Mouse (Mus musculus) heart, embryonic 13.5 days (tissue): ENCODE measurements around the gene Egflam. TPM values are rescaled to one million over a fixed set of nuclear protein-coding genes. Genes with fewer than 3 reads are reported as not detected.

ENCODE experiments used
- ATAC-seq: fragments of 200-750 bp; cut with Nextera tagmentation; 2 replicates; pipeline ENCODE4 v1.8.0; 2017; ENCODE audit warnings: moderate TSS enrichment; ENCODE audit not compliant: insufficient number of reproducible peaks, low FRiP score, low TSS enrichment; ENCODE audit errors: extremely low read depth
- H3K27ac ChIP-seq: fragments of 300-500 bp; sonication (generic); replicated peaks from 2 replicates; pipeline ENCODE4 v1.5.1; 2015; ENCODE audit warnings: moderate library complexity, mild to moderate bottlenecking, inconsistent platforms
- H3K27me3 ChIP-seq: fragments of 300-500 bp; sonication (generic); replicated peaks from 2 replicates; pipeline ENCODE4 v1.6.1; 2015; ENCODE audit warnings: mild to moderate bottlenecking, inconsistent platforms
- H3K36me3 ChIP-seq: fragments of 300-500 bp; sonication (generic); 2 replicates; pipeline ENCODE4 v1.6.1; 2015; ENCODE audit warnings: mild to moderate bottlenecking, inconsistent platforms
- H3K4me1 ChIP-seq: fragments of 300-500 bp; sonication (generic); 2 replicates; pipeline ENCODE4 v1.6.1; 2015; ENCODE audit warnings: inconsistent platforms
- H3K4me2 ChIP-seq: fragments of 300-500 bp; sonication (generic); 2 replicates; pipeline ENCODE4 v1.6.1; 2015; ENCODE audit warnings: inconsistent platforms, mild to moderate bottlenecking, moderate library complexity
- H3K4me3 ChIP-seq: fragments of 300-500 bp; sonication (generic); 2 replicates; pipeline ENCODE4 v1.5.1; 2015; ENCODE audit warnings: moderate library complexity, mild to moderate bottlenecking, inconsistent platforms
- H3K9ac ChIP-seq: fragments of 300-500 bp; sonication (generic); 2 replicates; pipeline ENCODE4 v1.6.1; 2015; ENCODE audit warnings: inconsistent platforms, mild to moderate bottlenecking, moderate library complexity
- H3K9me3 ChIP-seq: fragments of 300-500 bp; sonication (generic); 2 replicates; pipeline ENCODE4 v1.6.1; 2016; ENCODE audit warnings: inconsistent platforms
- WGBS: fragments of 180-500 bp; shearing (Covaris S2); methylation state at CpG from one replicate; pipeline ENCODE4 v1.1.7; 2015; ENCODE audit warnings: mixed read lengths; 5-methylcytosine and 5-hydroxymethylcytosine counted together
- polyA plus RNA-seq: library from polyadenylated mRNA; unstranded; fragments of >200 nt; fragmentation: Nextera tagmentation; extraction: Ambion mirVana; gene quantifications from 2 replicates; pipeline ENCODE4 v1.2.1, GENCODE M21; 2015

Egflam gene
- polyA plus RNA-seq, 1 experiment from 2014 or later: 10.3 TPM

DNA sequence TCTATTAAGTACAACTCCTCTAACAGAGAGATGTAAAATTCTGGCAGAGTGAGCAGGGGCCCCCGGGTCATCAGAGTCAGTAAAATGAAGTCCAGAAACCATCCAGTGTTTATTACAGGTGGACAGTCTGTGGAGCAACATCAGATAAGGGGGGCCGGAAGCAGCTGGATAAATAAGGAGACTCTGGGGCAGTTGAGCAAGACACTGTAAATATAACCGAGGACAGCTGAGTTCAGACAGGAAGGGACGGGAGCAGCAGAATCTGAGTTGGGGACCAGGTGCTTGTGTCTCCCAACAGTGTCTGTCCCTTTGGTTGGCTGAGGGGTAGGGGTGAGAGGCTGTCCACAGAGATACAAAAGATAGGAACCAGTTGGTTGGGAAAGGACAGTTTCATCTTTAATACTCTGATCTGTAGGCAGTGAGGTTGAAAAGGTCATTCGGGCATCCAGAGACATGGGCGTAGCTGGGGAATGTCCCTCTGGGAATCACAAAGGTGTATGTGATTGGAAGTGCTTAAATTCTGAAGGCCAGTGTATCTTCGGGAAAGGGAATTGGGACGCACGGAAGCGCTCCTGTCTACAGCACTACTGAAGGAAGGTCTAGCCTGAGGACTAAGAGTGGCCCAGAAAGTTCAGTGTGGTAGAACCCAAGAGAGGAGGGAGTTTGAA lies 230.8 kb downstream of the Egflam start:
- H3K4me2 ChIP-seq: no peak overlapping the region
- no peaks in the 10 kb centered on the region for H3K9me3 ChIP-seq
- peaks cover 80% of the 10 kb centered on the region for H3K36me3 ChIP-seq
- WGBS: 82% methylated on average over 10 of the region's 10 CpGs
- ATAC-seq: no peak; the same call in 1 of the 2 replicates
- H3K4me1 ChIP-seq: peaks cover 27% of the 10 kb centered on the region
- no peak overlapping the region for H3K27ac ChIP-seq
- no peak overlapping the region for H3K4me3 ChIP-seq
- no peaks in the 10 kb centered on the region for H3K27me3 ChIP-seq
- no peak overlapping the region for H3K9ac ChIP-seq

DNA sequence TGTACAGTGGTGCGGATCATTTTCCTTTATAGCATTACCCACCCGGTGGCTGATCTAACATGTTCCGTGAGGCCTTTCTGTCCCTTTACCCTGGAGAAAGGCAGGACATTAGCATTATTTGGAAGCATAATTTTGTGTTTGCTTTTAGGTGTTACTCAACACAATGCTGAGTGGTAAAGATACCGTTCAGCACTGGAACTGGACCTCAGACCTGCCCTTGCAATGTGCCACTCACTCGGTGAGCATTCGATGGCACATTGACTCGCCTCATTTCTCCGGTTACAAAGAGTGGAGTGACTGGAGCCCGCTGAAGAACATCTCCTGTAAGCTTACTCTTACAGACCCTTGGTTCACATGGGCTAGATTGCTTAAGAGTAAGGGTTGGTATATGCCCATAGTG lies 231.5 kb downstream of the Egflam start:
- no peak overlapping the region for H3K4me3 ChIP-seq
- H3K4me1 ChIP-seq: peaks cover 24% of the 10 kb centered on the region
- peaks cover 84% of the 10 kb centered on the region for H3K36me3 ChIP-seq
- no peak overlapping the region for H3K27ac ChIP-seq
- H3K9ac ChIP-seq: no peak overlapping the region
- ATAC-seq: no peak
- H3K4me2 ChIP-seq: no peak overlapping the region
- H3K9me3 ChIP-seq: no peaks in the 10 kb centered on the region
- 83% methylated on average over 9 of the region's 9 CpGs for WGBS
- no peaks in the 10 kb centered on the region for H3K27me3 ChIP-seq

DNA sequence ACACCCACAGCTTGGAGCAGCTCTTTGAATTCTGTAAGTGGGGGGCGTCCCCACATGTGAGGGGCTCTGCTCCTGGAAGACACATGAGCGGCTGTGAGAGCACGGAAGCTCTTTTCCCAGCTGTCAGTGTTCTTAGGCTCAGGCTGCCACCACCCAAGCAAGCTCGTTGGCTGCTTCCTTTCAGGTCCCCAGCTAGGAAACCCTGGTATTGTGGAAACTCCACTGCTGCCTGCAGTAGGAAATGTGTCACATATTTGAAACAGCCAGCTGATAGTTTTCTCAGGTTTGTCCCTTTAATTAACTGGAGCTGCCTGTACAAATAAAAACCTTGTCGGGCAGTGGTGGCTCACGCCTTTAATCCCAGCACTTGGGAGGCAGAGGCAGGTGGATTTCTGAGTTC lies 234.3 kb downstream of the Egflam start:
- no peak for ATAC-seq
- Histone ChIP-seq H3K9me3 (no peaks in the 10 kb centered on the region), H3K9ac (no peak overlapping the region), H3K4me3 (no peak overlapping the region), H3K4me1 (peaks cover 28% of the 10 kb centered on the region), H3K4me2 (no peak overlapping the region), H3K36me3 (peaks cover 81% of the 10 kb centered on the region), H3K27ac (no peak overlapping the region), H3K27me3 (no peaks in the 10 kb centered on the region)
- WGBS: 71% methylated on average over 6 of the region's 6 CpGs

DNA sequence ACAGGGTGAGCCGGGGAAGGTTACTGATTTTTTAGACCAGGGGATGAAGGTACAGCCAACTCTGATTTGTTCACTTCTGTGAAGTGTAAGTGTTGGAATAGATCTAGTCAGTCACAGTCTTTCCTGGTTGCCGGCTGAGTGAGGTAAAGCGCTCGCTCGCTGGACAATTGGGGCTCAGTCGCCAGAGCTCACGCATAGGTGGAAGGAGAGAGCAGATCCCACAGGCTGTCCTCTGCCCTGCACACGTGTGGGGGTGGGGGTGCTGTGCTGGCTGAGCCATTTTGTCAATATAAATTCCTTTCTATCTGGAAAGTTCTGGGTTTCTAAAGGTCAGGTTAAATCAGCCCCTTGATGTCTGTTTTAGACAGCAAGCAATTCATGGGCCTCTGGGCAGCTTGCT lies 237.9 kb downstream of the Egflam start:
- no peaks in the 10 kb centered on the region for H3K9me3 ChIP-seq
- H3K27ac ChIP-seq: no peak overlapping the region
- H3K4me1 ChIP-seq: peaks cover 16% of the 10 kb centered on the region
- ATAC-seq: no peak
- H3K4me3 ChIP-seq: no peak overlapping the region
- no peak overlapping the region for H3K4me2 ChIP-seq
- 83% methylated on average over 8 of the region's 8 CpGs for WGBS
- no peak overlapping the region for H3K9ac ChIP-seq
- H3K36me3 ChIP-seq: peaks cover 83% of the 10 kb centered on the region
- H3K27me3 ChIP-seq: no peaks in the 10 kb centered on the region

DNA sequence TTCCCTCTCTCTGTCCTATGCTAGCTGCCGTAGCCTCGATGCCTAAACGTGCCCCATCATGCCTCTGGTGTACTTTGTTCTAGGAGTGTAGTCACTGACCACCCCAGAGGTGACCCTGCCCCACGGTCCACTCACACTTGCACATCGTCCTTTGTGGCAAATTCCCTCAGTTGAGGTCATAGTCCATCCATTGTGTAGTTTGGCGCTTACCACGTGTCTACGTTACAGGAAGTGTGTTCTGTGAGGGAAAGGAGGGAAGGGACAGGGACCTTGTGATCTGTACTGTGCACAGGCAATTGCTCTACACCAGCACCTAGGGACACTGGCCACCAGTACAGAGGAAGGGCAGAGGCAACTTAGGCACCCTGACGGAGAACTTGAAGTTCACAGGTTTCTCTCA lies 238.3 kb downstream of the Egflam start:
- ATAC-seq: no peak

DNA sequence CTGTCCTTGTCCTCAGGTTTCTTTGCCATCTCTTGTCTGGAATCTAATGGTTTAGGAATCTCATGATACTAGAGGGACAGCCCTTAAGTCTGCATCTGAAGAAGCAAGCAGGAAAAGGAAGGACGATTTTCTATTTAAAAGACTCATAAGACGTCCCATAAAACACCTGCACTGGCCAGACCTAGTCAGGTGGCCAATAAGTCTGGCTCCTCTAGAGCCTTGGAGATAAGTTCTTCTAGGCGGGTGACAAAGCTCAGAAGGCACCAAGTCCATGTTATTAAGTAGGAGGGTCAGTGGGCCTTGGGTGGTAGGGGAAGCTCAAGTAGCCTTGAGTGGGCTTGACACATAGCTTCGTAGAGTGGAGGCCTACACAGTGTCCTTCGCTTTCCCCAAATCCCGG lies 240.5 kb downstream of the Egflam start:
- 86% methylated on average over 6 of the region's 6 CpGs for WGBS
- Histone ChIP-seq H3K27me3 (no peaks in the 10 kb centered on the region), H3K36me3 (peaks cover 66% of the 10 kb centered on the region), H3K9ac (no peak overlapping the region), H3K4me2 (no peak overlapping the region), H3K9me3 (no peaks in the 10 kb centered on the region), H3K4me3 (no peak overlapping the region), H3K4me1 (peaks cover 23% of the 10 kb centered on the region), H3K27ac (no peak overlapping the region)
- ATAC-seq: no peak

More for the DNA sequence above, 238.3 kb downstream of the Egflam start:
- H3K27me3 ChIP-seq: no peaks in the 10 kb centered on the region
- H3K9ac ChIP-seq: no peak overlapping the region
- no peak overlapping the region for H3K27ac ChIP-seq
- H3K9me3 ChIP-seq: no peaks in the 10 kb centered on the region
- H3K4me3 ChIP-seq: no peak overlapping the region
- H3K4me1 ChIP-seq: peaks cover 19% of the 10 kb centered on the region
- H3K36me3 ChIP-seq: peaks cover 80% of the 10 kb centered on the region
- 86% methylated on average over 9 of the region's 9 CpGs for WGBS
- no peak overlapping the region for H3K4me2 ChIP-seq
